Mouse (Mus musculus) forebrain, embryonic 16.5 days (tissue): Measurements from ENCODE around the gene Tnks2. TPM values are rescaled to one million over a fixed set of nuclear protein-coding genes. Genes with fewer than 3 reads are reported as not detected.

Experiments
- ATAC-seq: fragments of 200-750 bp; cut with Nextera tagmentation; 2 replicates; pipeline ENCODE4 v1.8.0; 2017; ENCODE audit warnings: mild to moderate bottlenecking, moderate library complexity
- H3K27ac ChIP-seq: fragments of 300-500 bp; sonication (generic); 2 replicates; pipeline ENCODE4 v1.5.1; 2014; ENCODE audit warnings: low read length, control low read depth
- H3K27me3 ChIP-seq: fragments of 300-500 bp; sonication (generic); replicated peaks from 2 replicates; pipeline ENCODE4 v1.6.1; 2014; ENCODE audit warnings: low read length; ENCODE audit not compliant: control insufficient read depth, insufficient read depth
- H3K36me3 ChIP-seq: fragments of 300-500 bp; sonication (generic); 2 replicates; pipeline ENCODE4 v1.6.1; 2014; ENCODE audit not compliant: control insufficient read depth, insufficient read depth
- H3K4me1 ChIP-seq: fragments of 300-500 bp; sonication (generic); replicated peaks from 2 replicates; pipeline ENCODE4 v1.6.1; 2014; ENCODE audit warnings: low read length; ENCODE audit not compliant: control insufficient read depth, insufficient read depth
- H3K4me2 ChIP-seq: fragments of 300-500 bp; sonication (generic); 2 replicates; pipeline ENCODE4 v1.6.1; 2014; ENCODE audit warnings: mild to moderate bottlenecking, low read length, control low read depth
- H3K4me3 ChIP-seq: fragments of 300-500 bp; sonication (generic); replicated peaks from 2 replicates; pipeline ENCODE4 v1.5.1; 2014; ENCODE audit warnings: mild to moderate bottlenecking, low read length, control low read depth
- H3K9ac ChIP-seq: fragments of 300-500 bp; sonication (generic); replicated peaks from 2 replicates; pipeline ENCODE4 v1.6.1; 2014; ENCODE audit warnings: low read depth, low read length, control low read depth
- H3K9me3 ChIP-seq: fragments of 300-500 bp; sonication (generic); 2 replicates; pipeline ENCODE4 v1.6.1; 2016; ENCODE audit warnings: low read length; ENCODE audit not compliant: control insufficient read depth
- WGBS: fragments of 180-500 bp; shearing (Covaris S2); extraction: QIAGEN DNeasy Blood & Tissue Kit; methylation state at CpG from one replicate; pipeline ENCODE4 v1.1.7; 2014; 5-methylcytosine and 5-hydroxymethylcytosine counted together
- polyA plus RNA-seq: library from polyadenylated mRNA; unstranded; fragments of >200 nt; fragmentation: Nextera tagmentation; extraction: Ambion mirVana; gene quantifications from 2 replicates; pipeline ENCODE4 v1.2.1, GENCODE M21; 2015

The Tnks2 gene
- polyA plus RNA-seq, 1 experiment from 2014 or later, result 45.8 TPM

- Histone ChIP-seq H3K27ac (no peak overlapping the region), H3K9me3 (no peaks in the 10 kb centered on the region), H3K4me3 (no peak overlapping the region), H3K4me1 (no peaks in the 10 kb centered on the region), H3K27me3 (no peaks in the 10 kb centered on the region), H3K9ac (no peak overlapping the region), H3K36me3 (peaks cover 32% of the 10 kb centered on the region), H3K4me2 (no peak overlapping the region)
- ATAC-seq, result no peak
Measured at GRCm38 (mm10) chr19:36877329-36877728, 43.3 kb downstream of the Tnks2 start.

GRCm38 (mm10) chr19:36878743-36879495 is 44.9 kb downstream of the Tnks2 start:
- Histone ChIP-seq H3K27ac (no peak overlapping the region), H3K36me3 (peaks cover 35% of the 10 kb centered on the region), H3K27me3 (no peaks in the 10 kb centered on the region), H3K4me1 (no peaks in the 10 kb centered on the region), H3K4me3 (no peak overlapping the region), H3K4me2 (no peak overlapping the region), H3K9me3 (no peaks in the 10 kb centered on the region), H3K9ac (no peak overlapping the region)
- 55% methylated on average over 11 of the region's 11 CpGs for WGBS
- peak; percentile 75 for ATAC-seq

DNA sequence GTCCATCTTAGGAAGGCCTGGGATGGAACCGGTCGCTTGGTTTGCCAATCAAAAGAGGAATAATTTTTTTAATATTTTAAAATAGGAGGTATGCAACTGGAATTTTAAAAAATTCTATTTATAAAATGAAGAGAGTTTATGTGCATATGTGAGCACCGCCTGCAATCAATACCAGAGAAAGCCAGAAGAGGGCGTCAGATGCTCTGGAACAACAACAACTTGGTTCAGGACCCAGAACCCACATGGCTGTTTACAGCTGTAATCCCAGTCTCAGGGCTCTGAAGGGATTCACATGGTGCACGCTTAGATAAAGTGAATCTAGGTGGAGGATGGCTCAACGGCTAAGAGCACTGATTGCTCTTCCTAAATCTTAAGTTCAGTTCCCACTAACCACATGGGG is 49.1 kb downstream of the Tnks2 start:
- Histone ChIP-seq H3K9ac (no peak overlapping the region), H3K27ac (no peak overlapping the region), H3K4me2 (no peak overlapping the region), H3K4me3 (no peak overlapping the region), H3K27me3 (no peaks in the 10 kb centered on the region), H3K9me3 (no peaks in the 10 kb centered on the region), H3K36me3 (peaks cover 50% of the 10 kb centered on the region), H3K4me1 (no peaks in the 10 kb centered on the region)
- WGBS, result 71% methylated on average over 6 of the region's 6 CpGs
- no peak; the same call in 1 of the 2 replicates for ATAC-seq

- no peak overlapping the region for H3K4me3 ChIP-seq
- no peaks in the 10 kb centered on the region for H3K4me1 ChIP-seq
- no peak overlapping the region for H3K9ac ChIP-seq
- no peak overlapping the region for H3K4me2 ChIP-seq
- no peaks in the 10 kb centered on the region for H3K9me3 ChIP-seq
- 60% methylated on average over 2 of the region's 2 CpGs for WGBS
- H3K36me3 ChIP-seq, result peaks cover 46% of the 10 kb centered on the region
- H3K27ac ChIP-seq, result no peak overlapping the region
- no peak for ATAC-seq
- no peaks in the 10 kb centered on the region for H3K27me3 ChIP-seq
Measured at GRCm38 (mm10) chr19:36886316-36886715, 52.3 kb downstream of the Tnks2 start.

DNA sequence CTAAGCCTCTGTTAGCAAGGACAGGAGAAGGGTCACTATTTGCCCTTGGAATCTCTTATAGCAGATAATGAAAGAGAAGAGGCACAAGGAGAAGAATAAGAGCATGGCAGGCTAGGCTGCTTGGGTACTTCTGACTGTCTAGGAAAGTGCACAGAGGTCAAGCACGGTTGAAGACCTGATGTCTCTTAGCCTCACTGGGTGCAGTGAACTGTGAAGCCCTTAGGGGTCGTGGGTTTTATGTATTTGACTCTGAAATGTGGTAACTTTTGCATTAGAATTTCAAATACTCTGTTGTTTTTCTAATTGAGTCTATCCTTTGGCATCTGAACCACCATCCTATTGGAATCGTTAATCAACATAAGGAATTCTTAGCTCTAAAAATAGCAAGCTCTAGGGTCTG is 53.7 kb downstream of the Tnks2 start:
- Histone ChIP-seq H3K4me3 (no peak overlapping the region), H3K27me3 (no peaks in the 10 kb centered on the region), H3K4me1 (no peaks in the 10 kb centered on the region), H3K9ac (no peak overlapping the region), H3K4me2 (no peak overlapping the region), H3K36me3 (peaks cover 38% of the 10 kb centered on the region), H3K27ac (no peak overlapping the region), H3K9me3 (no peaks in the 10 kb centered on the region)
- ATAC-seq, result no peak
- 68% methylated on average over 3 of the region's 3 CpGs for WGBS

DNA sequence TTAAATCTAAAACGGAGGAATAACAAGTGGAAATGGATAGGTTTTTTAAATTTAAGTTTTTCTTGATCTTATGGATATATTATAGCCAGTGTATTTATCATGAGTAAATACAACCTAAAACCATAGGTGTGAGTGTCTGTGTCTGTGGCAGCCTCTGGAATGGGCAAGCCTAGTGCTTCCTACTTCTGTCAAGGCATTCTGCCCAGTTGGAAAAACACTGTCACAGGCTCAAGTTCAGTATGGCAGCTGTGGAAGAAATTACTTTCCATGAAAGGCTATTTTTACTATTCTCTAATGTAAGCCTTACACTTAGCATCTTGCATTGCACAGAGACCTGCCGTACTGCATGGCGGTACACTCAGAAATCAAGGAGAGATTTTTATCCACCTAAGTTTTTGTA is 57.7 kb downstream of the Tnks2 start:
- Histone ChIP-seq H3K4me1 (peaks cover 6% of the 10 kb centered on the region), H3K27ac (no peak overlapping the region), H3K9ac (no peak overlapping the region), H3K4me2 (no peak overlapping the region), H3K36me3 (peaks cover 25% of the 10 kb centered on the region), H3K27me3 (no peaks in the 10 kb centered on the region), H3K9me3 (no peaks in the 10 kb centered on the region), H3K4me3 (no peak overlapping the region)
- no peak for ATAC-seq
- WGBS, result 96% methylated on average over 3 of the region's 3 CpGs

DNA sequence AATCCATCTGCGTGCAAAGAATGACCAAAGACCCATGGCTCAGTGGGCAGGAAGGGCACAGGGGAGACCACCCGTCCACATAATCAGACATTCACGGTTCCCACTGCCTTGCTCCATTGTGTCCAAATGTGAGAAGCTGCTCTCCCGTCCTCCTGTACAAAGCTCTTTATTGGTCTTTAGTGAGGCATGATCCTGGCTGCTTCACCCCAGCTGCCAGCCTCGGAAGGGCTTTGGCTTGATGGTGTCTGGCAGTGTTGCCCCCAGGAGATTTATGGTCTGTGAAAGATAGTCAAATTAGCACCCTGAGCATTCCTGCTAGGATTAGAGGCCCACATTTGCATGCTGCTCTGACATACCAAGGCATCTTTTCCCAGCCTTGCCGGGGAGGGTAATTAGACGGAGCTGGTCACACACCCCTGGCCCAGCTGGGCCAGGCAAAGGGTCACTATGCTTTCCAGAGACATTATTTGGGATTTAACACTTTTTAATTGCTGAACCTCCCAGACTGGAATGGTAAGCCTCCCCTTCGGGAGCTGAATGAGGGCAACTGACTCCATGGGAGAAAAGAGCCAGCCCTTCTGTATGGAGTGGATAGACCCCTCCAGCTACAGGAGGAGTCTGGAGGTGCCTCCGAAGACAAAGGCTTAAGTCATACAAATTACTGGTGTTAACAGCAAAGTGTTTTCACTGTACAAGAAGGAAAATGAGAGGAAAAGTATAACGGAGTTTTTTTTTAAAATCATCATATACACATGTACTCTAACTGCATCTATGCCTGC is 62.9 kb downstream of the Tnks2 start:
- Histone ChIP-seq H3K27me3 (no peaks in the 10 kb centered on the region), H3K9ac (no peak overlapping the region)

GRCm38 (mm10) chr19:36897778-36898177 is 63.7 kb downstream of the Tnks2 start:
- Histone ChIP-seq H3K9me3 (no peaks in the 10 kb centered on the region), H3K4me3 (no peak overlapping the region), H3K9ac (no peak overlapping the region), H3K4me1 (peaks cover 11% of the 10 kb centered on the region), H3K27ac (no peak overlapping the region), H3K4me2 (no peak overlapping the region), H3K27me3 (no peaks in the 10 kb centered on the region), H3K36me3 (peaks cover 10% of the 10 kb centered on the region)
- ATAC-seq, result no peak
- 47% methylated on average over 9 of the region's 9 CpGs for WGBS

More for the DNA sequence above, 62.9 kb downstream of the Tnks2 start:
- Histone ChIP-seq H3K4me2 (no peak overlapping the region), H3K36me3 (peaks cover 10% of the 10 kb centered on the region), H3K4me3 (no peak overlapping the region), H3K4me1 (peaks cover 11% of the 10 kb centered on the region), H3K9me3 (no peaks in the 10 kb centered on the region), H3K27ac (peak overlapping the region; percentile 21; the same call in 1 of the 2 replicates)
- 2% methylated on average over 10 of the region's 10 CpGs for WGBS
- peak; percentile 84 for ATAC-seq

GRCm38 (mm10) chr19:36903377-36903776 is 69.3 kb downstream of the Tnks2 start:
- ATAC-seq, result no peak
- Histone ChIP-seq H3K4me1 (peaks cover 14% of the 10 kb centered on the region), H3K9ac (peak overlapping the region; percentile 26), H3K27ac (peak overlapping the region; percentile 59; the same call in 1 of the 2 replicates), H3K27me3 (no peaks in the 10 kb centered on the region), H3K9me3 (no peaks in the 10 kb centered on the region), H3K4me2 (peak overlapping the region; percentile 93), H3K36me3 (no peaks in the 10 kb centered on the region), H3K4me3 (peak overlapping the region; percentile 63; the same call in 1 of the 2 replicates)
- 22% methylated on average over 7 of the region's 7 CpGs for WGBS
